Mouse (Mus musculus) CD4-positive, CD25-positive, alpha-beta regulatory T cell, adult 4 months (primary cell): ENCODE data around the gene Ppp1r3a. TPM values are rescaled to one million over a fixed set of nuclear protein-coding genes. Genes with fewer than 3 reads are reported as not detected.
"Not testable (repeated sequence)": the region's sequence is repeated elsewhere in the genome, so short reads cannot be mapped to it uniquely, and the experiment has no call there.

Source experiments
- ATAC-seq: one replicate; pipeline ENCODE4 v1.8.0; 2017
- polyA plus RNA-seq, 2 experiments: library from polyadenylated mRNA; unstranded; fragments of 100-300 nt; shearing (Covaris generic); gene quantifications; one replicate each; pipeline ENCODE4 v1.2.1; 2017

Ppp1r3a gene
- not detected for polyA plus RNA-seq

- ATAC-seq, result no peak
Observed at GRCm38 (mm10) chr6:14754901-14755591, at the start of gene Ppp1r3a. Gene Ppp1r3a, minus strand, starts transcription at chr6:14755274.

DNA sequence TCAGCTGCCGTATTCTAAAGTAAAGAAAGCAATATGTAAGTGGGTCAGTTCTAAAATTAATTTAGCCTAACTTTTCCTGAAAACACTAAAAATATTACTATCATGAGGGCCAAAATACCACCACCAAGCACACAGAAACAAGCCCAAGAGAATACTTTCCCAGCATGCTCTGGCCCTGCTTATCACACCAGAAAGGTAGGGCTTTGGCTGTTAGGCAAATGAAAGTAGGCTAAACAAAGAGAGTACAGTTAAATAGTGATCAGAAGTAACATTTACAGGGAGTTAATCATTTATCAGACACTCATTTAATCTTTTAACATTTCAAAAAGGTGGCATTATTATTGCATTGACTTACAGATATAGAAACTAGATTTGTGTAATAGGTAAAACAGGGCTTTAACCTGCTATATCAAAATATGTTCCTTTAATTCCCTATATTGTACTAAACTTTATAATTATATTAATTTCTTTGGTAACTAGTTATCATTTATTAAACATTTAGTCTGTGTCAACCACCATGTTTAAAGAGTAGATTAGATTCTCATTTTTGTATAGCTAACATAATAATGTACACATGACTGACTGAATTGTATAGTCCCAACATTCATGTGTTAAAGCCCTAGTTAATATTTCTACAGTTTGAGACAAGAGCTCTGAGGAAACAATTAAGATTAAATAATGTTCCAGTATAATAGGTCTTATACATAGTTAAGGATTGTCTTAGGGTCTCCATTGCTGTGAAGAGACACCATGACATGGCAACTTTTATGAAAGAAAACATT, 32.3 kb upstream of the Ppp1r3a start:
- ATAC-seq, result no peak

GRCm38 (mm10) chr6:14777920-14778319, 22.8 kb upstream of the Ppp1r3a start:
- no peak for ATAC-seq

GRCm38 (mm10) chr6:14771717-14772116, 16.6 kb upstream of the Ppp1r3a start:
- ATAC-seq, result no peak

- no peak for ATAC-seq
Observed at GRCm38 (mm10) chr6:14757486-14757885, 2.4 kb upstream of the Ppp1r3a start.

DNA sequence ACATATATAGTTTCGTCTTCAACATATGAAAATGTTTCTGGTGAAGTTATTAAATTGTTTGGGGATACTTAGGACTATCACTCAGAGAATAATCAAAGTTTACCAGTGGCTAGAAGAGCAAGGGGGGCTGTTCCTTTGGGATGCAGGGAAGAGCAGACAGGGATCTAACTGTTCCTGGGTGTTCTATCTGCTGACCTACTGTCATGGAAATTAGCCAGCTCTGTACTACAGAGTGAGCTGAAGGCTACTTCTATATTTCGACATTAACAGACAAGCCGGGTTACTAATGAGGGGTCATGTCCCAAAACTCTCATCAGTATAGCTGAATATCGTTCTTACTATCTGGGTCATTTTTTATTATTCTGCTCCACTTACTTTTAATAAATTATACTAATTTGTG, 1.6 kb downstream of the Ppp1r3a start:
- ATAC-seq, result no peak

DNA sequence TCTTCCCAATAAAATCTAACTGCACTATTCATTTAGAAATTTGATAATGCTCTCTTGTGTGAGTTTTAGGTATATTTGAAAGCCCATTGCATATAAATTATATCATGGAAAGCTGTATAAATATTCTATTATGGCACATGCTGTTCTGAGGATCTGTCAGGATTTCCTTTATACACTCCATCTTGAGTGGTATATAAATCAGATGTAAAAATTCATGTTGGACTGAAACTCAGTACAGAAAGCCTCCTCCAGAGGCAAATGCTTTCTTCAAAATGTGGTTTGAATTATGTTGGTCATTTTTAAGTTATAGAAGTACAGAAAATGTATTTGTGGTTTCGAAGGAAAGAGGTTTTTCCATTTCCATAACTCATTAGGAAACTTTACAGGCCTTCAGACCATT, 2.9 kb downstream of the Ppp1r3a start:
- ATAC-seq, result no peak

DNA sequence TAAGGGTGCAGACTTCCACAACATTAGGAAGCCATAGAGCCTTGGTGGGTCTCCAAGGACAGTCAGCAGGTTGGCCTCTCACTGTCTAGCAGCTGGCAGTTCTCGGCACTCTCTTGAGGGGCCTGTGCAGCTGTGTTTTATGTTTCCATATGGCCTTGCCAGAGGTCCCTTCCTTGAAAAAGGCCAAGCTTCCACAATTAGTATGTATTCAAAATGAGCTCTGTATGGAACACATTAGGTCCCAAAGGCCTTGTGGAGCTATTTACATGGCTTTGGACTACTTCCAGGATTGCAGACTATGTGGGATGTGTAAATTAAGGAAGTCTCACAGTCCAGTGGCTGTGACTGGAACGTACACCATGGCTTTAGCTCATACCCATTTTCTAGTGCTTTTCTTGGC, 8.1 kb downstream of the Ppp1r3a start:
- no peak for ATAC-seq

DNA sequence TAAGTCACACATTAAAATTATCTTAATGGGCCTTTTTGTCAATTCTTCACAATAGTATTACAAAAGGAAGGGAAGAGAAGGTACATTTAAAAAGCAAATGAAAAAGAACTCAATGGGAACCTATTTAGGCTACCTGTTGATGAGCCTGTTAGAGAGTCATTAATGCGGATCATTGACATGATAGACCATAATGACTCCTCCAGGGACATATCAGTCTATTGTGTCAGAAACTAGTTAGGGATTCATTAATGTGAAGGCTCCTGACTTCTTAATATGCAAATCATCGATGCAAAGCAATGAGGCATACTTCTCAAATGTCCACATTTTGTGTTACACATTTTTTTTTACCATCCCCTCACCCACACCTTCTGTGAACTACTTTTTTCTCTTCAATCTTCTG, 19.1 kb downstream of the Ppp1r3a start:
- no peak for ATAC-seq

DNA sequence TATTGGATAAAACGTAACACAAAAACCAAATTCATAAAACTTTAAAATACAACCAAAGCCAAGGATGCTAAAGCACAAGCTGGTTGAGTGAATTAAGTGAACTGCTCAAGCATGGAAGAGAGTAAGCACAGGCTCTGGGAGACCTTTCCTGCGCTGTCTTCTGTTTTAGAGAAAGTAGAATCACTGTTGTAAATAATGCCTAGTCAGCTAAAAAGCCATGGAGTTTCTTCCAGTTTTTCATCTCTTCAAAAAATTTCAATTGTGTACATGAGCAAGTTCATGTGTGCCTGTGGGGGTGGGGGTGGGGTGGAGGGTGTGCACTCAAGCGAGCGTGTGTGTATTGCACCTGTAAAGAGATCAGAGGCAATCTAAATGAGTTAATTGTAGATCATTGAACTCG, 24.1 kb downstream of the Ppp1r3a start:
- ATAC-seq, result no peak

DNA sequence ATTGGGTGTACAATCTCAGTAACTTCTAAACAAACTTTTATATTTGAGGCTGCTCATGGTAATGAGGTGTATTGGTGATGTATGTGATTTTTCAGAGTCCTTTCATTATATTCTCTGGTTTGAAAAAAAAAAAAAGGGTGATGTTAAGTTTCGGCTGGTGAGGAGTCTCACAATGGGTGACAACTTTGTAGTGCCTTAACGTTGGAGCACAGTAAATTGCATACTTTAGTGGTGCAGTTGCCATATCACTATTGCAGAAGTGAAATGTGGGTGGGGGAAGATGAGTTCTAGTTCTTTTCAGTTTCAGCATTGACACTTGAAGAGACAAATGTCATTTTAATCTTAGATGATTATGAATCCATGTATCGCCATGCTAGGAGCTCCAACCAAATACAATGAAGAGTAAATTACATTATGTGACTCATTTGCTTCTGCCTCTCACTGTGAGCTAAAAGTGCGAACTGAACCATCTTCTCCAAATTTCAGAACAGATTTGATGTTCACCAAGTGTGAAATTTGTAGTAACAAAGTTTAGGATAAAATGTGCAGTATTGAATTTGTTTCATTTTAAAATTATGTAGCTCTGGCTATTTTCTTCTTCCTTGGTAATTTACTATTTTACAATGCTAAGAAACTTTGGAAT, 34.2 kb downstream of the Ppp1r3a start:
- ATAC-seq, result no peak

DNA sequence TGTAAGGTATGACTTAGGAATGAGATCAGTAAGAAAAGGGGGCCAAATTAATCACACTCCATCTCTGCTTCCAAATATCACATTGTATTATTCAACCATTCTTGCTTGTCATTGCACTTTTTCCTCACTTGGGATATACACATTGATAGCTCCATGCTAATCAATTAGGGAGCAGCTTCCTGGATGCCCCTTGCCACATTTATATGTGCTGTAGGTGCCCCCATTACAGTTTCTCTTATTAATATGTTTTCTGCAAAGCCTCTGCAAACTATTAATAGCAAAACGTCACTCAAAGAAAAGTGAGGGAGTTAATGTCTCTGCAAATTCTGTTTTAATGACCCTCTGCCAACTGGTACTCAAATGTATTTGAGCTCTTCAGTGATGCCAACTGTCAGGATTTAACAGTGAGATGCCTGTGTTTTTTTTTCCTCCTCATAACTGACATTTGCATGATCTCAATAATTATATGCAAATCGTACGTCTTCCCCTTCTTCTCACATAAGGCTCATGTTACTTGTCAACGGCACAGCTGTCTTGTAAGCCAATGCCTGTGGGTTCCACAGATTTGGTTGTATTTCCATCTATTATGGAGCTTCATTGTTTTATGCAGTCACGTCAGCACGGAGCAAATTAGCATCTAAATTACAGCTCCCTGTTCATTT, 34.8 kb downstream of the Ppp1r3a start:
- ATAC-seq, result no peak

GRCm38 (mm10) chr6:14715129-14715989, 39.7 kb downstream of the Ppp1r3a start:
- ATAC-seq, result no peak

GRCm38 (mm10) chr6:14712146-14712545, 42.9 kb downstream of the Ppp1r3a start:
- no peak for ATAC-seq

DNA sequence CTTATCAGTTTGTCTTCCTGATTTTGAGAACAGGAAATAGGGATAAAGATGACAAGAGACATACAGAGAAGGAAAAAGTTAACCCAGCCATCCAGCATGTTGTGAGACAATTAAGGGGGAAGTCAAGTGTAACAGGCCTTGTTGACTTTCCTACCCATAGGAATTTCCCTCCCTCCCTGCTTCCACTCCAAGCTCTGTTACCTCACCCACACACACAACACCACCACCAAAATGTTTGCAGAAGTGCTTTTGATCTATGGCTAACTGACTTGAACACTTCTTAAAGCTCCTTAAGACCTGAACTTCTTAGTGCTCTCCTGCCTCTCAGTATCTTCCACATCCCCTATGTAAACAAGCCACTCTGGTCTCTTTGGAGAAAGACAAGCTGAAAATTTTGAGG, 55.0 kb downstream of the Ppp1r3a start:
- ATAC-seq, result no peak

- ATAC-seq, result not testable (repeated sequence)
Observed at GRCm38 (mm10) chr6:14679231-14679887, 75.7 kb downstream of the Ppp1r3a start.

- ATAC-seq, result not testable (repeated sequence)
Observed at GRCm38 (mm10) chr6:14668966-14669365, 86.1 kb downstream of the Ppp1r3a start.

- ATAC-seq, result not testable (repeated sequence)
Observed at GRCm38 (mm10) chr6:14667651-14668050, 87.4 kb downstream of the Ppp1r3a start.
